Mouse (Mus musculus): ENCODE measurements around the gene Cenpi. TPM values are rescaled to one million over a fixed set of nuclear protein-coding genes. Genes with fewer than 3 reads are reported as not detected.

Cenpi gene
- polyA plus RNA-seq, 1 experiment from 2014 or later = 17.1 TPM

GRCm38 (mm10) chrX:134384896-134385295, 77.0 kb downstream of the Cenpi start:
- Histone ChIP-seq H3K27ac (ENCODE audit: low read length) (no peak overlapping the region), H3K4me3 (ENCODE audit: low read depth, low read length) (no peak overlapping the region), H3K36me3 (ENCODE audit: control insufficient read depth, insufficient read depth) (no peaks in the 10 kb centered on the region), H3K9me3 (replicated peaks; ENCODE audit: control insufficient read depth, low read length) (no peaks in the 10 kb centered on the region), H3K4me2 (ENCODE audit: low read depth, low read length) (no peak overlapping the region), H3K27me3 (ENCODE audit: control insufficient read depth, insufficient read depth, low read depth, low read length) (no peaks in the 10 kb centered on the region), H3K4me1 (ENCODE audit: control insufficient read depth, low read depth, low read length) (no peaks in the 10 kb centered on the region), H3K9ac (ENCODE audit: low read depth, low read length) (no peak overlapping the region)
- WGBS (ENCODE audit: insufficient replicate concordance) = 72% methylated on average over 6 of the region's 6 CpGs
- no peak for ATAC-seq (ENCODE audit: low read depth)

DNA sequence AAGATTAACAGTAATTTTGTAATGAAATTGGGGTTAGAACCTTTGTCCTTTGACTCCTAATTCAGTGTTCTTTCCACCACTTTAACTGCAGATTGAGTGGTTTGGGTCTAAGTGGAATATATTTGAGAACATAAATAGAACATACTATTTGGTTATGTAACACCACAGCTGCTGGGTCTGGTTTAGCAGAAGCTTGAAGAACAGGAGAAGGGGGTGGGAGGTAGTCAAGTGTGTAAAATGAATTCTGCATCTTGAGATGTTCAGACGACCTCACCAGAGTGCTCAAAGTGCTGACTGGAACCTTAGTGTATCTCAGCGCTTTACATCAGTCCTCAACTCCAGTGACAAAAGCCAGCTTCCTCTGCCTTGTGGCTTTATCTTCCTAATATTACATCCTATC, 91.1 kb downstream of the Cenpi start:
- no peaks in the 10 kb centered on the region for H3K9me3 ChIP-seq (replicated peaks; ENCODE audit: control insufficient read depth, low read length)
- no peaks in the 10 kb centered on the region; the same call in 1 of the 2 replicates for H3K27me3 ChIP-seq (ENCODE audit: control insufficient read depth, insufficient read depth, low read depth, low read length)
- no peak overlapping the region for H3K4me3 ChIP-seq (ENCODE audit: low read depth, low read length)
- H3K27ac ChIP-seq (ENCODE audit: low read length) = no peak overlapping the region
- no peak for ATAC-seq (ENCODE audit: low read depth)
- no peak overlapping the region for H3K9ac ChIP-seq (ENCODE audit: low read depth, low read length)
- no peaks in the 10 kb centered on the region for H3K4me1 ChIP-seq (ENCODE audit: control insufficient read depth, low read depth, low read length)
- H3K36me3 ChIP-seq (ENCODE audit: control insufficient read depth, insufficient read depth) = no peaks in the 10 kb centered on the region
- H3K4me2 ChIP-seq (ENCODE audit: low read depth, low read length) = no peak overlapping the region
- WGBS (ENCODE audit: insufficient replicate concordance) = 48% methylated on average over 2 of the region's 2 CpGs

DNA sequence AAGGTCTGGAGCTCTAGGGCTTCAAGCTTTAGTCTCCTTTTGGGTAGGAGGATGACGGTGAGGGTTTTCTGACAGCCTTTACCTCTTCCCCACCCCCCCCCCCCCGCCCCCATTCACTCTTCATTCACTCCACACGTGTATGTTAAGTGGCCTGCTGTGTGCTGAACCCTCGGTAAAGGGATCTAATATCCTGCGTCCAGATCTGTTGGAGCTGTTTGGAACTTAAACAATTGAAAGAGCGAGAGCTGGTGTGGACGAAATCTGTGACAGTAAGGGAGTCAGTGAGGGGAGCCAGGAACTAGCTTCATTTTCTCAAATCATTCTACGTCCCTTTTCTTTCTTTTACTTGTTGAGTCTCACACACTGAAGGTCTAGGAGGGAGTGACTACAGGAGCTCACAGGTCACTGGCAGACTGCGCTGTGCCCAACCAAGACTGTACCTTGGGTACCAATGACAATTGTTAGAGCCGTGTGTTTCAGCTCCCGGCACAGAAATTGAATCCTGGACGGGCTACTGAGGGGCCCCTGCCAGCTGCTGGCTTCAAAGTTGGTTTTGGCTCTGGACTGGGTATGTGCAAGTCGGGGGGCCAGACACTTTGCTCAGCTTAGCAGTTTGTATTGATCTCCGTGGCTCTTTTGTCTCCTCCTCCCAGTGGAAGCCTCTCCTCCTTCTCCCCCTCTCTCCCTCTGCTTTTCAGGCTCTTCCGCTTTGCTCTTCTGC, 96.1 kb downstream of the Cenpi start, which contains the start of gene Drp2:
TSS of gene Drp2 (plus strand) at position 689 of the 721 bp plus-strand sequence.
- H3K4me1 ChIP-seq (ENCODE audit: control insufficient read depth, low read depth, low read length) = no peaks in the 10 kb centered on the region
- no peak within 1 kb of the TSS for H3K27ac ChIP-seq (ENCODE audit: low read length)
- no peaks in the 10 kb centered on the region; the same call in none of the 2 replicates for H3K27me3 ChIP-seq (ENCODE audit: control insufficient read depth, insufficient read depth, low read depth, low read length)
- 44% methylated on average over 15 of the region's 15 CpGs for WGBS (ENCODE audit: insufficient replicate concordance)
- no peak within 1 kb of the TSS for H3K9ac ChIP-seq (ENCODE audit: low read depth, low read length)
- H3K4me2 ChIP-seq (ENCODE audit: low read depth, low read length) = peak within 1 kb of the TSS; percentile 17
- no peaks in the 10 kb centered on the region for H3K9me3 ChIP-seq (replicated peaks; ENCODE audit: control insufficient read depth, low read length)
- no peak for ATAC-seq (ENCODE audit: low read depth)
- peak within 1 kb of the TSS; percentile 12; the same call in 1 of the 2 replicates for H3K4me3 ChIP-seq (ENCODE audit: low read depth, low read length)
- no peaks in the 10 kb centered on the region for H3K36me3 ChIP-seq (ENCODE audit: control insufficient read depth, insufficient read depth)

DNA sequence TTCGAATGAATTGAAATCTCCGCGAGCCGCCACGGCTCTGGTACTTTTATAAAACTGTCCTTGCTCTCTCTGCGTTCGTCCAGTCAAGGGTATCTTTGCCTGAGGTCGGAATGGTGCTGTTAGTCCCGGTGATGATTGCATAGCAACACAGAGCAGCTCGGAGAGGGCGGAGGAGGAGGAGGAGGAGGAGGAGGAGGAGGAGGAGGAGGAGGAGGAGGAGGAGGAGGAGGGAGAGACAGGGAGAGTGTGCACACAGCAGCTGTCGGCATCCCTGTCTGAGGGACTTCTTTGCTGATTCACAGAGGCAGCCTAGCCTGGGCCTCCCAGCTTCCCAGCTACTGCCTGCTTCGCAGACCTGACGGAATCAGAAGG, 96.7 kb downstream of the Cenpi start:
- H3K4me3 ChIP-seq (ENCODE audit: low read depth, low read length) = no peak overlapping the region; the same call in 1 of the 2 replicates
- no peak for ATAC-seq (ENCODE audit: low read depth)
- H3K4me2 ChIP-seq (ENCODE audit: low read depth, low read length) = peak overlapping the region; percentile 17; the same call in 1 of the 2 replicates
- H3K9me3 ChIP-seq (replicated peaks; ENCODE audit: control insufficient read depth, low read length) = no peaks in the 10 kb centered on the region
- no peaks in the 10 kb centered on the region for H3K4me1 ChIP-seq (ENCODE audit: control insufficient read depth, low read depth, low read length)
- no peaks in the 10 kb centered on the region; the same call in none of the 2 replicates for H3K27me3 ChIP-seq (ENCODE audit: control insufficient read depth, insufficient read depth, low read depth, low read length)
- no peak overlapping the region for H3K9ac ChIP-seq (ENCODE audit: low read depth, low read length)
- H3K27ac ChIP-seq (ENCODE audit: low read length) = no peak overlapping the region
- 38% methylated on average over 12 of the region's 14 CpGs for WGBS (ENCODE audit: insufficient replicate concordance)
- H3K36me3 ChIP-seq (ENCODE audit: control insufficient read depth, insufficient read depth) = no peaks in the 10 kb centered on the region

DNA sequence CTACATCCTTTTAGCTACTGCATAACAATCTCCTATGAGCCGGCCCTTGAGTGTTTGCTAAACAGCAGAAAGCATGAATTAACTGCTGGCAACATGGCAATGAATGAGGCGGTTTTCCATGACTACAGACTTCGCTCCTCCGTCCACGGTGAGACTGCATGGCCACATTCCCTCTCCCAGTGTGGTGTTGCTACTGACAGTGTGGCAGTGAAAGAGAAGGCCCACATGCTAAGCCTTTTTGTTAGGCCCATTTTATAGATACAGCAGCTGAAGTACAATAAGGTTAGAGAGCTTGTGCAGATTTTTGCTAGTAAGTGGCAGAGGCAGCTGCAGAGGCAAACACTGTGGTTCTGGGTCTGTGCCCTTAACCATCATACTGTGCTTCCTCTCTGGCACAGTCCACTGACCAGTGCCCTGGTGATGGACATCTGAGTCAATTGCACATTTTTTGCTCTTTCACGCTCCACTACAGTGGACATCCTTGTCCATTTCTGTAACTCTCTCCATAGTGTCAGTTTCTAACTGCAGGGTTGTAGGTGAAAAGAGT, 101.5 kb downstream of the Cenpi start:
- Histone ChIP-seq H3K27ac (ENCODE audit: low read length) (no peak overlapping the region), H3K9me3 (replicated peaks; ENCODE audit: control insufficient read depth, low read length) (no peaks in the 10 kb centered on the region), H3K36me3 (ENCODE audit: control insufficient read depth, insufficient read depth) (no peaks in the 10 kb centered on the region), H3K4me2 (ENCODE audit: low read depth, low read length) (no peak overlapping the region), H3K9ac (ENCODE audit: low read depth, low read length) (no peak overlapping the region), H3K27me3 (ENCODE audit: control insufficient read depth, insufficient read depth, low read depth, low read length) (no peaks in the 10 kb centered on the region; the same call in 1 of the 2 replicates), H3K4me1 (ENCODE audit: control insufficient read depth, low read depth, low read length) (no peaks in the 10 kb centered on the region), H3K4me3 (ENCODE audit: low read depth, low read length) (no peak overlapping the region)
- 69% methylated on average over 6 of the region's 6 CpGs for WGBS (ENCODE audit: insufficient replicate concordance)
- ATAC-seq (ENCODE audit: low read depth) = no peak

DNA sequence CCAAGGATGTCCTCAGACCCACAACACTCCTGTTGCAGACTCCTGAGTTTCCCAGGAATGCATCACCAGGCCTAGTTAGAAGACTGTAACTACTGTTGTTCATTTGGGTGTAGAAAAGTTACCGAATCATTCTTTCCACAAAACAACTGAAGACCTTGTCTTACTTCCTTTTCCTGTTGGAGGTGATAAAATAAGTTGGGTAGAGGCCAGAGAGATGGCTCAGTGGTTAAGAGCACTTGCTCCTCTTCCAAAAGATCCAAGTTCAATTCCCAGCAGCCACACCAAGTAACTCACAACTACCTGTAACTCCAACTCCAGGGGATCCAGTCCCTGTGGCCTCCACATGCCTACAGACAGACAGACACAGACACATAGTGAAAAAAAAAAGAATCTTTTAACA, 104.2 kb downstream of the Cenpi start:
- H3K9me3 ChIP-seq (replicated peaks; ENCODE audit: control insufficient read depth, low read length) = no peaks in the 10 kb centered on the region
- WGBS (ENCODE audit: insufficient replicate concordance) = 27% methylated on average over 1 of the region's 1 CpGs
- H3K4me1 ChIP-seq (ENCODE audit: control insufficient read depth, low read depth, low read length) = no peaks in the 10 kb centered on the region
- H3K27me3 ChIP-seq (ENCODE audit: control insufficient read depth, insufficient read depth, low read depth, low read length) = no peaks in the 10 kb centered on the region
- H3K4me3 ChIP-seq (ENCODE audit: low read depth, low read length) = no peak overlapping the region
- H3K9ac ChIP-seq (ENCODE audit: low read depth, low read length) = no peak overlapping the region
- no peak for ATAC-seq (ENCODE audit: low read depth)
- H3K27ac ChIP-seq (ENCODE audit: low read length) = no peak overlapping the region
- H3K4me2 ChIP-seq (ENCODE audit: low read depth, low read length) = no peak overlapping the region
- no peaks in the 10 kb centered on the region for H3K36me3 ChIP-seq (ENCODE audit: control insufficient read depth, insufficient read depth)

Other genes with a start within 250 kb of the Cenpi start
- 17.3 and 18.1 TPM in 2 replicates for gene Cstf2, start 248.9 kb upstream of the Cenpi start, polyA plus RNA-seq (2015; fragmentation: Nextera tagmentation; extraction: Ambion mirVana)
- gene Xkrx, start 146.0 kb upstream of the Cenpi start, polyA plus RNA-seq (2015; fragmentation: Nextera tagmentation; extraction: Ambion mirVana) = not detected in 2 replicates
- gene Arl13a, start 120.6 kb upstream of the Cenpi start, polyA plus RNA-seq (2015; fragmentation: Nextera tagmentation; extraction: Ambion mirVana) = not detected in 2 replicates
- gene Nox1, start 86.1 kb upstream of the Cenpi start, polyA plus RNA-seq (2015; fragmentation: Nextera tagmentation; extraction: Ambion mirVana) = not detected in 2 replicates
- gene Trmt2b, start 31.1 kb upstream of the Cenpi start, polyA plus RNA-seq (2015; fragmentation: Nextera tagmentation; extraction: Ambion mirVana) = 8.7 and 8.9 TPM in 2 replicates
- gene Tmem35a, start 12.9 kb upstream of the Cenpi start, polyA plus RNA-seq (2015; fragmentation: Nextera tagmentation; extraction: Ambion mirVana) = 0.57 and 0.71 TPM in 2 replicates
- gene Drp2, start 96.5 kb downstream of the Cenpi start, polyA plus RNA-seq (2015; fragmentation: Nextera tagmentation; extraction: Ambion mirVana) = 0.09 and 0.12 TPM in 2 replicates
- not detected in 2 replicates for gene Taf7l, start 168.4 kb downstream of the Cenpi start, polyA plus RNA-seq (2015; fragmentation: Nextera tagmentation; extraction: Ambion mirVana)
- 62.2 and 65.2 TPM in 2 replicates for gene Timm8a1, start 233.8 kb downstream of the Cenpi start, polyA plus RNA-seq (2015; fragmentation: Nextera tagmentation; extraction: Ambion mirVana)